Mouse (Mus musculus) layer of hippocampus, adult 18-20 months (tissue): ENCODE results near the gene Xlr5a. TPM values are rescaled to one million over a fixed set of nuclear protein-coding genes. Genes with fewer than 3 reads are reported as not detected.
"Not testable (repeated sequence)": the region's sequence is repeated elsewhere in the genome, so short reads cannot be mapped to it uniquely, and the experiment has no call there.

ENCODE experiments used
- DNase-seq, 2 experiments: peaks; one replicate each; pipeline ENCODE4 v3.0.0; 2022; ENCODE audit warnings: low spot score in 2 of 2
- total RNA-seq, 2 experiments: library from RNA; stranded (reverse); gene quantifications; 2 replicates each; pipeline ENCODE4 v1.2.3; 2021

Gene Xlr5a
- total RNA-seq, 2 experiments from 2014 or later, result not detected

DNA sequence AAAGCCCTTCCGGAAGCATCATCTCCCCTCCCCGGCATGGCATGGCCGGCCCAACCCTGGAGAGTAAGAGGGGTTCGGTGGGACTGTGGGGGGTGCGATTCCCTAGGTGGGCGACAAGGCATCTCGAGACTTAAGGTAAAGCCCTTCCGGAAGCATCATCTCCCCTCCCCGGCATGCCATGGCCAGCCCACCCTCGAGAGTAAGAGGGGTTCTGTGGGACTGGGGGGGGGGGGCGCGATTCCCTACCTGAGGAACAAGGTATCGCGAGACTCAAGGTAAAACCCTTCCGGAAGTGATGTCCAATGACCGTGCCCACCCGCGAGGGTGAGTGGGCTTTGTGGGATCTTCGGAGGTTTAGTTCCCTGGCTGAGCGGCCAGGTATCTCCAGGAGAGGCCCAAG, 144.3 kb downstream of the Xlr5a start, which contains the start of gene Xlr5b:
Gene Xlr5b, plus strand, starts transcription at position 301 of the 400 bp plus-strand sequence.
- not testable (repeated sequence) for DNase-seq

DNA sequence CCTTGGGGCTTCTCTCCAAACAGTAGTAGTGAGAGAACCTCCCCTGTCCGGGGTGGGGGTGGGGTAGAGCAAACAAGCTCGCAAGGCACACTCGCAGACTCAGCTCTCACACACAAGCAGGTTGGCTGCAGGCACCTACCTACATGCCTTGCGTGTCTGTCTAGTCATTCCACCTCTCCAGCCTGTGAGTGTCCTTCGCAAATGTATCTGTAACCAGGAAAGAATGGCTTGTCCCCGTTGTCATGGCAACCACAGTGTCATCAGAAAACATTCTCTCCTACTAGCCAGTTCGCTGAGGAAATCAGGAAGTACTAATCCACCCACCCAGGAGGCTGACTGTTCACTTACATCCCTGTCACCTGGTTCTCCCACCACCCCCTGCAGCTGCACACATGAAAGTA, 149.6 kb downstream of the Xlr5a start:
- DNase-seq, result not testable (repeated sequence)

DNA sequence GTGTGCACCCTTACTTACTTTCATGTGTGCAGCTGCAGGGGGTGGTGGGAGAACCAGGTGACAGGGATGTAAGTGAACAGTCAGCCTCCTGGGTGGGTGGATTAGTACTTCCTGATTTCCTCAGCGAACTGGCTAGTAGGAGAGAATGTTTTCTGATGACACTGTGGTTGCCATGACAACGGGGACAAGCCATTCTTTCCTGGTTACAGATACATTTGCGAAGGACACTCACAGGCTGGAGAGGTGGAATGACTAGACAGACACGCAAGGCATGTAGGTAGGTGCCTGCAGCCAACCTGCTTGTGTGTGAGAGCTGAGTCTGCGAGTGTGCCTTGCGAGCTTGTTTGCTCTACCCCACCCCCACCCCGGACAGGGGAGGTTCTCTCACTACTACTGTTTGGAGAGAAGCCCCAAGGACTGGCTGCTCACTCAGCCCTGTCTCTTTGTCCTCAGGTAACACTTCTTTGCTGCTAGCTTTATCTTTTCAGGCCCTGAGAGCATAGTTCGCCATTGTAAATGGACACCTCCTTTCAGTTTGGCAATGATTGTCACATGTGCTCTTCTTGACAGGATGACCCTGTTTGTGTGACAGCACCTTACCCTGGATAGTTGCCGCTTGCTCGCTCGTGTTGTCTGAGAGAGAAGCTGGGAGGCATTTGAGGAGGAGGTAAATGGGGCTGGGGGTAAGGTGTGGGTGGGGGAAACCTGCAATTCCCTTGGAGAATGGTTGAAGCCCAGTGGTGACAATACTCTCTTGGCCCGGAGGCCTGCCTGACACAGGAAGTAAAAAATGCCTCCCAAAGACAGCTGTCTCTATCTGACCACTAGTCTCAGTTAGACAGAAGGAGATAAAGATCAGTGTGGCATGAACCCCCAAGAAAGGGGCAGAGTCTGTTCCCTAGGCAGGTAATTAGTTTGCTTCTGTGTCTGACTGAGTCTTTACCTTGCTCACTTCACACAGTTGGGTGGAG, 169.6 kb downstream of the Xlr5a start:
- DNase-seq, result not testable (repeated sequence)

DNA sequence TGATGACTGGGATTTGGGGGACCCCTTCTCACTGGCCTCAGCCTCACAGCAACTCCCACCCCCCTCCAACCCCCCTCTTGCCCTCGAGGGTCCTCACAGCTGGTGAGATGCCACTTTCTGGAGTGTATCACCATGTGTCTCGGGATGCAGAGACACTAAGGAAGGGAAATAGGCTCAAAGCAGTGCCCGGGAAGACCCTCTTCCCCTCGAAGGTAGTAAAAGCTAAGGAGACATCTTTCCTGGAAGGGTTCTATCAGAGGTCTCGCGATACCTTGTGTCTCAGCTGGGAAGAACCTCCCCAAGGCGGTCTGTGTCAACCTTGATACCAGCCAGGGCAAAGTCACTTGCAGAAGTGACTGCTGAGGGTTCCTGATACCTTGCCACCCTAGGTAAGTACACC, 176.0 kb downstream of the Xlr5a start, which contains the start of gene Gm14685:
Gene Gm14685, plus strand, starts transcription at position 301 of the 400 bp plus-strand sequence.
- not testable (repeated sequence) for DNase-seq

DNA sequence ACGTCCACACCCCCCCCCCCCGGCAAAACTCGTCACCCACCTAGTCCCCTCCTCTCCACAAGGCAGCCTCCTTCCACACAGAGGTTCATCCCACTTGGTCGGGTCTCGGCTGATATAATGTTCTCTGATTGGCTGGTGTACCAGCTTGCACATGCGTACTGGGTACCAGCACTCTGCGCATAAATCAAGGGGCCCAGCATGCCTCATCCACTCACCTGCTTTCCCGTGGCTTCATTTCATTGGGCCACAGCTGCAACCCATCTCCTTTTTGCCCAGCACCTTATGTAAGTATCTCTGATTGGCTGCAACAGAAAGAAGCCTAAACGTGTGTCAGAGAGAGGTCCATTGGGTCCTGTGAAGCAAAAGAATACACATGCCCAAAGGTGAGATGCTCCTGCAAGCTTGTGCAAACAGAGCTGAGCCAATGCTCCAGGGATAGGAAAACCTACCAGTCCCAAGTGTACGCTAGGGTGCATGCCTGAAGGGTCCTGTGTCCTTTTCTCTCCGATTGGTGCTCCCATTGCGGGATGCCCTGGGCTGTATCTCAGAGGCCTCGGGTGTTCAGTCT, 195.8 kb downstream of the Xlr5a start, which contains the start of gene Xlr3a:
Gene Xlr3a, minus strand, starts transcription at position 155 of the 568 bp plus-strand sequence.
- DNase-seq, result not testable (repeated sequence)

DNA sequence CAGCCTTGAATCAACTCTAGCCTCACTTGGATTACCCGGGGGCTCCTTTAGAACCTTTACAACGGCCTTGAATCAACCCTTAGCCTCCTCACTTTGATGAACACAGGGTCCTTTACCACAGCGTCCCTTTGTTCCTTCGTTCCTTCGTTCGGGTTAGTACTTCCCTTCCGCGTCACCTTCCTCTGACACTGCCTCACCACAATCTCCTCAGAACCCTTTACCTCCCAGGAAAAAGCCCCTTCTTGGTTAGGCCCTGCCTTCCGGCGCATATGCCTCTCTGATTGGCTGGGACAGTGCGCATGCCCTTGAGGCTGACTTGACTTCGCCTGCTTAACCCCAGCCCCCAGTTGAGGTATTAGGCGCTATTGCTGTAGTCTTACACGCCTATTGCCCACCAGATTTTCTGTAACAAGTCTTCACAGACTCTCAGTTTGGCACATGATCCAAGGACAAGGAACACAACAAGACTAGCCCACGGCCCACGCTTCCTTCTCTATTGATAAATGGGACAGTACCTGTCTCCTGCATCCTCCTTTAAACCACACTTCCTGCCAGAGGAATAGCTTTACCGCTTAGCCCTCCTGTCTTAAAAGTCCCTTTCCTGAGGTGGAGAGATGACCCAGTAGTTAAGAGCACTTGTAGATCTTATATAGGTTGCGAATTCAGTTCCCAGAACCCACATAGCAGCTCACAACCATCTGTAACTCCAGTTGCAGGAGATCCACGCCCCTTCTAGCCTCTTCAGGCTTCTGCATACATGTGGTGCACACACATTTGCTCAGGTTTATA, 210.3 kb downstream of the Xlr5a start, which contains the start of gene Xlr4a:
Gene Xlr4a, minus strand, starts transcription at position 212 of the 789 bp plus-strand sequence.
- not testable (repeated sequence) for DNase-seq

DNA sequence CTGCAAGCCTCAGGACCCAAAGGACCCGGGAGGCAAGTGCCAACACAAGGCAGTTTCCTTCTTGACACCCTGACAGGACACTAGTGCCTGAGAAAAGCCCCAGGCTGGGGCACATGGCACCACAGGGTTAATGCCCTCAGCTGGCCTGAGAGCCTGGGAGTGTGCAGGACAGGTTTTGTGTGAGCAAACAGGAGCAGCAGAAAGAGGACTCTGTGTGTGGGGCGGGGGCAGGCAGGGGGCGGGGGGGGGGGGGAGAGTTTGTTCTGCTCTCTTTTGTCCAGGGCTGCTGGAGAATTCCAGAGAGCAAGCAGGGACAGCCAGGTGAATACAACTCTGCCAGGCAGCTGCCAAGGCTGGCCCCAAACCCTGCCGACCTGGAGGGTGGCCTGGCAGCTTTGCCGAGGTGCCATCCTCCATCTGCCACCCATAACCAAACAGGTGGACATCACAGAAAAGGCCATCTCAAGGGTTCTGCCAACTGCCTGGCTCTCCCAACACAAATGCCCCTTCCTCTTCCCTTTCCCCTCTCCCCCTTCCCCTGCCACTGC, 225.9 kb downstream of the Xlr5a start:
- not testable (repeated sequence) for DNase-seq

DNA sequence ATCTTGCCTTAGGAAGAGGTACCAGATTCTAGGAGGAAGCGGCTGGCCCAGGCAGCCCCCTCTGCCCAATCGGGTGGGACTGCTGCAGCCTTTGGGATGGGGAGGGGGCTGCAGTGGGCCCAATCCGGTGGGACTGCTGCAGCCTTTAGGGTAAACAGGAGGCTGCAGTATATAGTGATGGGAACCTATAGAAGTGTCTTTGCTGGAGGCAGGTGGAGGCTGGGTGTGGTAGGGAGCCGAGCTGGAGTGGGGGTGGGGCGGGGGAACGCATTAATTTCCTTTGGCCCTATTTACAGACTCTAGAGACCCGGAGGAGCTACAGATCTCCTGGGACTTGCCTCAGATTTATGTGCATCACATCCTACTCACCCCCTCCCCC, 228.4 kb downstream of the Xlr5a start, which contains the start of gene Pnma3:
Gene Pnma3, plus strand, starts transcription at position 373 of the 379 bp plus-strand sequence.
- no peak for DNase-seq

DNA sequence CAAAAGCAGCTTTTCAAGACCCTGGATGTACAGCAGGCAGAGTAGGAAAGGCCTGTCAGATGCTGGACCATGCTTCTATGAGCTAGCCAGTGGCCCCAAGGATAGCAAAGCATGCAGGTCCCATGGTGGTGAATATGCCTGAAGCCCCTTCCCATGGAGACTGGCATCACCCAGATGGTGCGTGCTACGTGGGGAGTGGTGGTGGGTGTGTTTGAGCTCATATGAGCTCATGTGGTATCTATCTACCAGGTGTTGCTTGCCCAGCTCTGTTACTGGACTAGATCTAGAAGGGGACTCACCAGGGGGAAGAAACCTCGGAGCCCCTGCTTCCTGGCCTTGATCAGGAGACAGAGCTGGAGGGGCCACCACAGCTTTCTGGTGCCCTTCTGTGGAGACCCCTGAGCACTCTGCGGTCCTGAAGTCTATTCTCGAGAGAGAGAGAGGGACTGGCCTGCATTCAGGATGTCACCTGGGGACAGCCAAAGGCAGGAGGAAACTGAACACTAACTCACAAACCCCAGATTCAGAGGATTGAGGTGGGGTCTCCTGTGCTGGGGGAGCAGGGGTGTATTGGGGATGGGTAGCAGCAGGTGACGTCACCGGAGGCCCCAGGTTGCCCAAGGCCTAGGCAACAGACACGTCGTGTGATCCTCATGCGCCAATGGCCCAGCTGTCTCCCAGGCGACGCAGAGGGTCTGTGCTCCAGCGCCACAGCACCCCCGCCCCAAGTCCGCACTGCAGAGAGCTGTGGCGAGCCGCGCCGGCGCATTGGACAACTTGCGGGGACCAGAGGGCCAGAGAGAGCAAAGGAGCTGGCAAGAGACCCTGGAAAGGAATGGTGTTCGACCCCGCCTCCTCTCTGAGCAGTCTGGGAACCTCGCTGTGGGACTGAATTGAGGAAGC, 229.0 kb downstream of the Xlr5a start:
- peak in 1 of 2 experiments; percentile 44 for DNase-seq

DNA sequence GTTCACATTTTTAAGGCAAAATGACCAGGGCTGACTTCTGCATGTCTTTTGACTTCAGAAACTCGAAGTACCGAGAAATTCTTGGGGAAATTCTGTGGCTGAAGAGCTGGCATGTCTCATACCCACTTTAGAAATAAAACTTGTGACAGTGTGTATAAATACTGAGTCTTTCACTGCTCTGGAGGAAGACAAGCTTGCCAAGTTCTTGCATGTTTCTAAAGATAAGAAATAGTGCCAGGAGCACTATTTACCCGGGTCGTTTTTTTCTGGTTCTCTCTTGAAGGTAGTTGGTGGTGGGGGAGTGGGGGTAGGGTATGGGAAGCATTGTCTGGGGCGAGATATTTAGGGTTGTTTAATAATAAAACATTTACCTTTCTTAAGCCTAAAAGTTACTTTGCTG, 230.5 kb downstream of the Xlr5a start:
- no peak for DNase-seq

DNA sequence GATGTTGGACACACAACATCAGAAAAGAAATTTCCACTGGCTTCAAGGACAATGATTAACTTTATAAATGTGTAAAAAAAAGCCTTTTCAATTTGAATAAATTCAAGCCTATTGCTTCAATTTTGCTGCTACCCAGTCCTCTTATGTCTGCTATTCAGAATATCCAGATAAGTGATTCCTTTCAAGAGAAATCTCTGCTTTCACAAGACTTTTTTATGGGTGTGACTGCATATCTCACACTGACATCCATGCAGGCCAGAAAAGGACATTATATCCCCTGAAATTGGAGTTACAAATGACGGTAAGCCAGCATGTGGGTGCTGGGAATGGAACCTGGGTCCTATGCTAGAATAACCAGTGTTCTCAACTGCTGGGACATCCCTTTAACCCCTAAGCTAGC, 231.2 kb downstream of the Xlr5a start:
- no peak for DNase-seq

Other genes starting within 250 kb of the Xlr5a start
- gene Pnma3, start 228.2 kb downstream of the Xlr5a start, total RNA-seq, result 10 to 100 TPM; 16.0 to 19.9 TPM
- gene Xlr4a, start 210.5 kb downstream of the Xlr5a start, total RNA-seq, result not detected
- 1 to 10 TPM in 1 of 2 experiments, under 1 TPM in 1; 0.94 to 2.7 TPM for gene Xlr3a, start 195.9 kb downstream of the Xlr5a start, total RNA-seq
- gene Gm14685, start 175.9 kb downstream of the Xlr5a start, total RNA-seq, result 1 to 10 TPM; 2.3 to 3.2 TPM
- not detected for gene Xlr5b, start 144.2 kb downstream of the Xlr5a start, total RNA-seq
- 1 to 10 TPM in 1 of 2 experiments, under 1 TPM in 1; 0.62 to 2.7 TPM for gene DXBay18, start 143.5 kb downstream of the Xlr5a start, total RNA-seq
- gene Spin2d, start 116.0 kb downstream of the Xlr5a start, total RNA-seq, result not detected
- gene Xlr3b, start 100.8 kb downstream of the Xlr5a start, total RNA-seq, result 10 to 100 TPM in 1 of 2 experiments, under 1 TPM in 1; 0.69 to 14.7 TPM
- 1 to 10 TPM in 1 of 2 experiments, not detected in 1; 1.2 TPM for gene Xlr4b, start 78.6 kb downstream of the Xlr5a start, total RNA-seq
- gene F8a, start 64.7 kb downstream of the Xlr5a start, total RNA-seq, result 10 to 100 TPM; 14.9 to 15.2 TPM
- gene Xlr4c, start 49.8 kb downstream of the Xlr5a start, total RNA-seq, result under 1 TPM in 1 of 2 experiments, not detected in 1; 0.86 TPM
- gene Xlr3c, start 27.6 kb downstream of the Xlr5a start, total RNA-seq, result not detected
- not detected for gene Xlr5c, start within 50 bp of the Xlr5a start, total RNA-seq
- gene Gm45015, start 43.9 kb upstream of the Xlr5a start, total RNA-seq, result not detected
- gene Zfp275, start 49.6 kb upstream of the Xlr5a start, total RNA-seq, result 10 to 100 TPM; 10.7 to 12.6 TPM
- gene Gm18336, start 105.8 kb upstream of the Xlr5a start, total RNA-seq, result not detected
- gene Zfp92, start 118.1 kb upstream of the Xlr5a start, total RNA-seq, result 1 to 10 TPM; 1.8 to 3.0 TPM
- not detected for gene Trex2, start 142.4 kb upstream of the Xlr5a start, total RNA-seq
- 10 to 100 TPM in 1 of 2 experiments, 1 to 10 TPM in 1; 8.9 to 11.4 TPM for gene Haus7, start 166.1 kb upstream of the Xlr5a start, total RNA-seq
- 10 to 100 TPM; 12.0 to 12.6 TPM for gene Bgn, start 190.6 kb upstream of the Xlr5a start, total RNA-seq
- 100 to 1,000 TPM; 146 to 149 TPM for gene Atp2b3, start 210.1 kb upstream of the Xlr5a start, total RNA-seq